Mouse (Mus musculus) ES-Bruce4 (cell line): Measurements from ENCODE around the gene Pou6f1.

Source experiments
- CTCF ChIP-seq: IDR thresholded peaks from one replicate; pipeline ENCODE4 v1.8.1; 2011; ENCODE audit warnings: low read depth, low read length
- EP300 ChIP-seq: IDR thresholded peaks from 2 replicates; pipeline ENCODE4 v1.6.1; 2011; ENCODE audit warnings: low read depth, low read length; ENCODE audit not compliant: insufficient read depth
- POLR2A ChIP-seq: IDR thresholded peaks from one replicate; pipeline ENCODE4 v1.8.1; 2011; ENCODE audit warnings: low read length; ENCODE audit not compliant: insufficient read depth

- TF ChIP-seq EP300 (peak; percentile 95), CTCF (no peak), POLR2A (no peak)
These were observed 28.1 kb upstream of the Pou6f1 start for GRCm38 (mm10) chr15:100627774-100628370.
